Mouse (Mus musculus): ENCODE measurements around the gene Cct8l1. TPM values are rescaled to one million over a fixed set of nuclear protein-coding genes. Genes with fewer than 3 reads are reported as not detected.

Gene Cct8l1
- not detected for total RNA-seq (2021)
- long read RNA-seq, experiment 1, result 0 reads
- long read RNA-seq, experiment 2, result 0 reads

DNA sequence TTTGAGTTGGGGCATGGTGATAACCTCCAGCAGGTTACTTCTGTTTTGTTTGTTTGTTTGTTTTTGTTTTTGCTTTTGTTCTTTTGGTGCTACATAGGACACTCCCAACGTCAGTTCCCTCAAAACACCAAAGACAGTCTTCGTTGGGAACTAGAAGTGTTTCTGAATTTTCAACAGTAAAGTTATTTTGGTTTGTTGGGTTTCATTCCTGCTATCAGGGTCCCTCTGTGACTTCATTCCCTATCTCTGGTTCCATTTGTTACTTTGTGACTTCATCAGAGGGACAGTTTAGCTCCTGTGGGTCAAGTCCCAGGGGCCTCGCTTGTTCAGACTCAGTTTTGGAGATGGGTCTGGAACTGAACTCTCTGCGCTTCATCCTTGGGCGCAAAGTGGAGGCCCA lies at the start of gene Cct8l1:
TSS of gene Cct8l1 (plus strand) at position 301 of the 400 bp plus-strand sequence.
- intact Hi-C loops (cut with DNase I; ENCODE audit: low total_unique reads), result no loop called here
- no peak for DNase-seq

DNA sequence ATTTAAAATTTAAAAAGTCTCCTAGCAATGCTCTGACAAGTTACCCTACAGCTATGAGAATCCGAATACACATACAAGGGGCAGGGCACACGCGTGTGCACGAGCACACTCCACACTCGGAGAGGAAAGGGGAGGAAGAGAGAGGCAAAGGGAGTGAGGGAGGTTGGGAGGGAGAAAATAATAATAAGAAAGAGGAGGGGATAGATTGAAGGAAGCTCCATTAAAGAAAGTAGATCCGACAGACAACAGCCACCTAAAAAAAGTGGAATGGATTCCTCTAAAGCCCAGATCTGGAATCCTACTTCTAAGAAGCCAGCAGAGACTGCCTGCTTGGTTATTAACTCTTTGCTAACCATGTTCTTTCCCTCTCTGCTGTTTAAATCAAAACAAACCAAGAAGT lies 43.8 kb upstream of the Cct8l1 start:
- DNase-seq, result no peak
- intact Hi-C loops (cut with DNase I; ENCODE audit: low total_unique reads), result no loop called here

DNA sequence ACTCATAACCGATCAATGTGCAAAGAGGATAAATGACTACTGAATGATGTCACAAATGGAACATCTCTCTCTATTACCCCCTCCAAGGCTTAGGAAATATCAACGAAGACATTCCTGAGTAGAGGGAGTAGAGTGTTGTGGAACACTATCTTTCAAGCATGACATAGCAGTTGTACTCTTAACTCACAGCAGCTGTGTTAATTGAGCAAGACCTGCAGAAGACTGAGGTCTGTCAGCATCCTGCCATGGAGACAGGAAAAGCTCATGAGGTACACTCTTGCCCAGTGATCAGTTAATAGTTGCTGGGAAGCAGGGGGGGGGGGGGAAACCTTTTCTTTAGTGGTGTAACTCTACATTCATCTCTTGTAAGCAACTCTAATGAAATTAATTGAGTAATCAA lies 40.1 kb upstream of the Cct8l1 start:
- intact Hi-C loops (cut with DNase I; ENCODE audit: low total_unique reads), result no loop called here
- no peak for DNase-seq

DNA sequence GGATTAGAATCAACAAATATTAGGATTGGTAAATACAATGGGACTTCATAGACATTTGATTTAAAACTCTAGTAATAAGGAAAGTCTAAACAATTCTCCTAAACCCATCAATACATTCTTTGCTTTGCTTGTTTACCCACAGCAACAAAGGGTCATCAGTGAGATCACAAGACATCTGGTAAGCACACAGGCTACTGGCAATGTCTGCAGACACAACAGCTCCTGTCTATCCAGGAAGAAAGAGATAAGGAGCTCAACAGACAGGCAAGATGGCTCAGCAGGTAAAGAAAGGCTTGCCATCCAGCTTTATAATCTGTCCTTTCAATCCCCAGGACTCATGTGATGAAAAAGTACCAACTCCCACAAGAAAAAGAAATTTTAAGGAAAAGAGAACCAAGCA lies 37.0 kb upstream of the Cct8l1 start:
- no peak for DNase-seq
- intact Hi-C loops (cut with DNase I; ENCODE audit: low total_unique reads), result no loop called here

DNA sequence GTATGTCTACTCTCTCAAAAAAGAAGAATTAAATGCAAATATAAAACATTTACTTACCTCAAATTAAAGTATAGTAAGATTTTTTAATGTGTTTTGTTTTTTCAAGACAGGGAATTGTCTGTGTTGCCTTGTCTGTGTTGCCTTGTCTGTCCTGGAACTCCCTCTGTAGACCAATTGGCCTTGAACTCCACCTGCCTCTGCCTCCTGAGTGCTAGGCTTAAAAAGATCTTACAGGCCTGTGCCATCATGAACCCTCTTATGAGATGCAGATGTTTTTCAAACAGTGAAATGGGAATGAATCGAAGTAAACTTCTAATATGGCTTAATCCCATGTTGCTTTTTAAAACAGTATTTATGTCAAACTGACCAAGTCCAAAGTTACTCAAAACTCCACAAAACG lies 19.2 kb upstream of the Cct8l1 start:
- DNase-seq, result no peak
- intact Hi-C loops (cut with DNase I; ENCODE audit: low total_unique reads), result no loop called here

DNA sequence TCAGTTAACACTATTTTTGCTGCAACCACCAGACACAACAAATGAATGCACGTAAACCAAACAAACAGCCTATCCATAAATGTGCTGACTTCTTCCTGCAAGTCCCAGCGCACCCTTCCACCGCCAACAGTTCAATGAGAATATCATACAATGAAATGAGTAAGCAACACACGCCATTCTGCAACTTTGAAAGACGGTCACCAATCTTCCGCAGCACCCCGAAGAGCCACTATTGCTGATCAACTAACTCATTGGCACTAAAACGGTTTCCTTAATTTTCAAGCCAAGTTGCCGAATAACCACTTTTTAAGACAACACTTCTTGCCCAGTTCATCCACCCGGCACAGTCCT lies 18.5 kb upstream of the Cct8l1 start:
- intact Hi-C loops (cut with DNase I; ENCODE audit: low total_unique reads), result no loop called here

DNA sequence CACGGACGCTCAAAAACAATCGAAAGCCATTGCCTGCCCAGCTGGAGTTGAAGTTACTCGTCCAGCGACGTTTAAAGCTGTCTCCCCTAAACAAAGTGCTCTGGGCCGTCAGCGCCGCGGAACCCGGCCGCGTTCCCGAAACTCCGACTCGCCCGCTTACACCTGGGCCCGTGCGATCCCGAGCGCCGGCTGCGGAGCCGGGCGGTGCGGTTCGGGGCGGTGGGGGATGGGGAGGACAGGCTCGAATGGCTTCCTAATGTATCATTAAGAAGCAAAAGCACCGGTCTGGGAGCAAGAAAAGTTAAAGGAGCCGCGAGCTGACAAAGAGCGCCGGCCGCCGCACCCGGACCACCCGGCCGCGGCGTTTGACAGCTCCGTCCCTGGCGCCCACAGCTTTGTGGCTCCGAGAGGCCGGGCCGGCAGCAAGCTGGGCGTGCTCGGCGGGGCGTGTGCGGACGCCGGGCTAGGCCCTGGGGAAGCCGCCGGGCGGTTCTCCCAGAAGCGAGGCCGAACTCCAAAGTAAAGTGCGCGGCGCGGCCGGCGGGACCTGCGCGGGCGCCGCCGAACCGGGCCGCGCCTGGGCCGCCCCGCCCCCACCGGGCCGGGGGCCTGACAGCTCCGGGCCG lies 18.0 kb upstream of the Cct8l1 start:
- intact Hi-C loops (cut with DNase I; ENCODE audit: low total_unique reads), result no loop called here
- DNase-seq, result peak; percentile 75

More for the DNA sequence above, 18.5 kb upstream of the Cct8l1 start:
- DNase-seq, result no peak

DNA sequence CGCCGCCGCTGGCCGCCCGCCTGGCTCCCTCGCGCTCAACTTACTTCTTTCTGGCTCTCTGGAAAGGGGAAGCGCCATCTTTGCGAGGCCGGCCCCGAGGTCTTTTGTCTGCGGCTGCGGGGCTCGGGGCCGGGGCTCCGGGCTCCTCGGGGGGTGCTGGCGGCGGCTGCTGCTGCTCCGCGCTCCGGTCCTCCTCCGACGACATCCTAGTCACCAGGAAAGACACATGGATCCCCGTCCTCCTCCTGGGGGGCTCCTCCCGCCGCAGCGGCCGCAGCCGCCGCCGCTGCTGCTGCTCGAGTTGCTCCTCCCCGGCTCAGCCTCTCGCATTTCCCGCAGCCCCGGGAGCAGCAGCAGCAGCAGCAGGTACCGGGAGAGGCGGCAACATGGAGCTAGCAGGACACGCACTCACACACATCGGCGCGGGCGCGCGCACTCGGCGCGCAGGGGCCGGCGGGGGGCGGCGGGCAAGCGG lies 17.5 kb upstream of the Cct8l1 start, which contains the start of gene Kmt2c:
TSS of gene Kmt2c (minus strand) at position 438 of the 475 bp plus-strand sequence.
- DNase-seq, result no peak
- intact Hi-C loops (cut with DNase I; ENCODE audit: low total_unique reads), result no loop called here

DNA sequence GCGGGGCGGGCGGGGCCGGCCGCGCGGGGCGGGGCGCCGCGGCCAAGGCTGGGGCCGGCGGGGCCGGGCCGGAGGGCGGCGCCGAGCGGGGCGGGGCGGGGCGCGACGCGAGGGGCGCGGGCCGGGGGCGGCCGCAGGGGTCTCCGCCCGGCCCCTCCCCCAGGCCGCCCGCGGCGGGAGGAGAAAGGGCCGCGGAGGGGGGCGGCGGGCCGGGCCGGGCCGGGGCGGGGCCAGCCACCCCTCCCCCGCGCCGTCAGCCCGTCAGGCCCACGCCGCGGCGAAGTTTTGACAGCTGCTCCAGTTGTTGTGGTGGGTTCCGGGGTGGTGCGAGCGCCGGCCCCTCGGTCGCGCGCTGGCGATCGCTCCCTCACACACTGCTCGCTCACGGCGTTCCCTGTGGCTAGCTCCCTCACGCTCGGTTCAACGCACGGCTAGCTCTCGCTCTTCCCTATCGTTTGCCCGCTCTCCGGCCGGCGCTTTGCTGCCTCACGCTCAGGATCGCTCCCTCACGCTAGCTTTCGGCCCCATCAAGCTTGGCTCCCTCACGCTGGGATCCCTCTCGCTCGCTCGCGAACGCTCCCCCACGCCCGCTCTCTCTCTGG lies 16.9 kb upstream of the Cct8l1 start:
- intact Hi-C loops (cut with DNase I; ENCODE audit: low total_unique reads), result no loop called here

DNA sequence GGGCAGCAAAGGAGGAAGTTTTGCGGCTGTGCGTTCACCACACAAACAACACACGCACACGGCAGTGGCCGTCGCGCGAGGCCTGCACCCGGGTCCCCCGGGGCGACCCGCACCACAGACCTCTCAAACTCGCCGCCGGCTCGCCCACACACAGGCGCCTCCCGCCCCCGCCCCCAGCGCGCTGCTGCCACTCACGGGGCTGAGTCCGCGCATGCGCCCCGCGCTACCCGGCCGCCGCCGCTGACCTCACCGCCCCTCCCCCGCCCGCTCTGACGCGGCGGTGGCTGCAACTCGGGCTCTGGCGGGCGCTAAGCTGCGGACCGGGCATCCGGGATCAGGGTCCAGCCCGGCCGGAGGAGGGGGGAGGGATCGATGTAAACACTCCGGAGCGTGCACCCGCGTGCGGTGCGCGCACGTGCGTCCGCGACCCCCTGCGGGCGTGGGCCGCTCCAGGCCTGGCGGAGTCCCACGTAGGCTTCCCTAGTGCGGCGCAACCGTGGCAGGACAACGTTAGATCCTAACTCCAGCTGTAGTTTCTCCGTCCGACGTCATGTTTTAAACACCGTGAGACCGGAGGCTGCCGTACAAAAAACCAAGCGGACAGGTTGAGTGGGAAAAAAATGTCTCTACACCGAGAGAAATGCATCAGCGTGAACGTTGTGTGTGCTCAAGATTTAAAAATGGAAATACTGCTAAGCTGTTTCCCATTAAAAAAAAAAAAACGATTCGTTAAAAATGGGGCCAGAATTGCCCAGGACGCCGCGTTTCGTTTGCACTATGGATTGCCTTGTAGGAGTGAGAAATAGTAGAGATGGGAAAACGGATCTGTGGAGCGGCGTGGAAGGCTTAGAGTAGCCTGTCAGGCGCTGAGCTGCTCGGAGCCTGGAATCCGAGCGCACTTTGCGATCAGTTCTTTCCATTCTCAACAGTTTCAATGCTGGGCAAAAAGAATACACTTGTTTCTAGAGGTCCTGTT lies 16.2 kb upstream of the Cct8l1 start:
- intact Hi-C loops (cut with DNase I; ENCODE audit: low total_unique reads), result no loop called here
- DNase-seq, result peak; percentile 97

More for the DNA sequence above, 16.9 kb upstream of the Cct8l1 start:
- peak; percentile 81 for DNase-seq

DNA sequence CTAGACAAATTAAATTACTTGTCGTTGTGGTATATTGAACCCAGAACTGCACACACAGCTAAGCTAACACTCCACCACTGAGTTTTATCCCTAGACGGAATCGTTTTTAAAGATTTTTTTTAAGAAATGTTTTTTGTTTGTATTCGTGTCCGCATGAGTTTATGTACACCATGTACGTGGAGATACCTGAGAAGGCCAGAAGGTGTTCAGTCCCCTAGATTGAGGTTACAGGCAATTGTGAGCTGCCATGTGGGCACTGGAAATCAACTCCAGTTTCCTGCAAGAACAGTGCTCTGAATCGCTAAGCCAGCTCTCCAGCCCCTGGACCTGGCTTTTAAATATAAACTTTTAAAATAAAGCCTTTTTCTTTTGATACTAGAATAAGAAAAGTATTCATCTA lies 15.2 kb upstream of the Cct8l1 start:
- intact Hi-C loops (cut with DNase I; ENCODE audit: low total_unique reads), result no loop called here
- no peak for DNase-seq

DNA sequence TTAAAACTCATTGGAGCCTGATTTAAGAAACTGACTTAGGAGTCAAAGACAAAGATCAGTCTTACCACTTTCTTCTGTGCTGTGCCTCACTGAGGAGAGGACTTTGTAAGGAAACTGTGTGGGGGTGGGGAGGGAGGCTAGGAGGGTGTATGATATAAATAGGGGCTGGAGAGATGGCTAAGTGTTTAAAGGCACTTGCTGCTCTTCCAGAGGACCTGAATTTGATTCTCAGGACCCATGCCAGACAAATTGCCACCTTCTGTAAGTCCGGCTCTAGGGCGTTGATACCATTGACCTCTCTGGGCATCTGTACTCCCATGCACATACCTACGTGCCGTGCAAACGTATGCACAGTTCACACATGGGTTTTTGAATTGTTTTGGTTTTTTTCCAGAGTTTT lies 9.8 kb upstream of the Cct8l1 start:
- DNase-seq, result no peak
- intact Hi-C loops (cut with DNase I; ENCODE audit: low total_unique reads), result no loop called here

DNA sequence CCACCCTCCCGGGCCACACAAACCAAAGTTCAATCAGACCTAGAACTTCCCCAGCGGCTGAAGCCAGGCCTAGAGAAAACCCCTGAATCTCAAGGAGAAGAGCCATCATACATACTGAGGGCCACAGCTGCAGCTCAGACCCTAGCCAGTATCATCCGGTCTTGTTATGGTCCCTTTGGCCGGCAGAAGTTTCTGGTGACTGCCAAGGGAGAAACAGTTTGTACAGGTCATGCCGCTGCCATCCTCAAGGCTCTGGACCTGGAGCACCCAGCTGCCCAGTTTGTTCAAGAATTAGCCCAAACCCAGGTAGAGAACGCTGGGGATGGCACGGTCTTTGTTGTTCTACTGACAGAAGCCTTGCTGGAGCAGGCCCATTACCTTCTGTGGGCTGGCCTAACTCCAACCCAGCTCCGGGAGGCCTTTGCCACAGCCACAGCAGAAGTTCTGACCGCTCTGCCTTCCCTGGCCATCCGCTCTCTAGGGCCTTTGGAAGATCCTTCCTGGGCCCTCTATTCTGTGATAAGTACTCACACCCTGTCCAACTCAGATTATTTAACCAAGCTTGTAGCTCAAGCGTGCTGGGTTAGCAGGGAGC lies 531 bp downstream of the Cct8l1 start:
- DNase-seq, result no peak
- intact Hi-C loops (cut with DNase I; ENCODE audit: low total_unique reads), result no loop called here

DNA sequence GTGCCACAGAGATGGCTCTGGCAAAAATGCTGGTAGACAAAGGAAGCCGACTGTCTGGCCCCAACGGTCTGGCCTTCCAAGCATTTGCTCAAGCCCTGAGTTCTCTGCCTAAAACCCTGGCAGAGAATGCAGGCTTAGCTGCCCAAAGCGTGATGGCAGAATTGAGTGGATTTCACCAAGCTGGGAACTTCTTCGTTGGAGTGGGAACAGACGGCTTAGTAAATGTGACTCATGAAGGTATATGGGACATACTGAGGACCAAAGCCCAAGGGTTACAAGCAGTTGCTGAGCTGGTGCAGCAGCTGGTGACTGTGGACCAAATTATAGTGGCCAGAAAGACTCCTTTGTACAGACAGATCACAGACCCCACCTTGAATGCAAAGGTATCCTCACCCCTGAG lies 1.7 kb downstream of the Cct8l1 start:
- no peak for DNase-seq
- intact Hi-C loops (cut with DNase I; ENCODE audit: low total_unique reads), result no loop called here

DNA sequence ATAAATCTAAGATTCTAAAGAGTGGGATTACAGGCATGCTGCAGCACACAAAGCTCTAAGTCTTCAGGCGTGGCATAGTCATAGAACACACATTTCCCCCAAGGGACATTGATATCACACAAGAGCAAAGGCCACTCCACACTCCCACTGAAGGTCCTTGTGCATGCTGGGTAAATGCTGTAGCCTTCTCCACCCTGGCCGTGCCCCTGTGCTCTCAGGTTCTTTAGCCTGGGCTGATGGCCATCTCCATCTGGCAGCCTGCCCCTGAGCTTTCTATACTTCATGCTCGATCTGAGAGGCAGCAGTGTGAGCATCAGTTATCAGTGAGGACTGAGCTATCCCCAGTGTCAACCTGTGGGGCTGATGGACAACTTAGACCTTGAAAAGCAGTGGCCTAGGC lies 4.0 kb downstream of the Cct8l1 start:
- intact Hi-C loops (cut with DNase I; ENCODE audit: low total_unique reads), result no loop called here
- peak; percentile 33 for DNase-seq

DNA sequence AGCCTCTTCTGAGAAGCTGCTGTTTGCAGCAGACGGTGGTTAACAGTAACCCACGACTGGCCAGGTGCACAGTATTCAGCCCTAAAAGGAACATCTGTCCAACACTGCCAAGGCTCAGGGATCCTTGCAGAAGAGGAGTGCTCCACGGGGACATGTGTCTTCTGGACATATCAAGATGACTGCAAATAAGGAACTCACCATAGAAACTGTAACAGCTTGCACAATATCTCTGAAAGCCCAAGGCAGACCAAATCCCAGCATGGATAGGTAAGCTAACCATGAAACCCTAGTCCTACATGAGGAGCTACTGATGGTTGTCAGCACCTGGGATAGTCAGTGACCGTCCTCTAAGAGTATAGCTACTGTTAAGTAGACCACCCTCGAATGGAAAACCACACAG lies 5.6 kb downstream of the Cct8l1 start:
- intact Hi-C loops (cut with DNase I; ENCODE audit: low total_unique reads), result no loop called here
- no peak for DNase-seq

DNA sequence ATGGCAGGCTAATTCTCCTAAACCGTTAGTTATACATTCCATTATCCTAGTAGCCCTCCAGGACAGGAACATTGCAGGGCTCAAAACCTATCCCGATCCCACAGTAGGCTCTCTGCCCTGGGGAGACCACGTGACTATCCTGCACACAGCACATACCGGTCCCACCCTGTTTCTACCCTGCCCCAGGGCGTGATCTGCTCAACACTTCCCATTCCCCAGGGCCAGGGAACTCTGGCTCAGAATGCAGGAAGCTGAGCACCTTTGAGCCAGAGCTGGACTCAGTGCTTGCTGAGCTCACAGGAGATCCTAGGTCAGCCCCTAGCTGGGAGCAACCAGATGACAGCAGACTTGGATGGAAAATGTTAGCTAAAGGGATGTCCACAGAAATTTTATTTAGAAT lies 10.2 kb downstream of the Cct8l1 start:
- peak; percentile 57 for DNase-seq
- intact Hi-C loops (cut with DNase I; ENCODE audit: low total_unique reads), result no loop called here

DNA sequence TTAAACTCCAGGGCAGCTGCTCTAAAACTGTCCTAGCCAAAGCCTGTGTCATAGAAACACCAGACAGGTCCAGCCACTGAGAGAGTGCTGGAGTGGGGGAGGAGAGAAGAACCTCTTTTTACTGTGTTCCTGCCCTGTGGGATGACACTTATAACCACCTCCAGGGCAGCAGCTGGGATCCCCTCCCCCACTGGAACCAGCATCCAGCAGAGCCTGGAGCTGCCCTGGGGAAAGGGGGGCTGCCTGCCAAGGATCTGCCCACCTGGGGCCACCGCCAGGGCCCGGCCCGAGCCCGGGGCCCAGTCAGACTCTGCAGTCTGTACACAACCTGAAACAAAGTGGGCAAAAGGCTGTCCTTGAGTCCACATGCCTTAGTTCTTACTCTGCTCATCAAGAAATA lies 11.1 kb downstream of the Cct8l1 start:
- intact Hi-C loops (cut with DNase I; ENCODE audit: low total_unique reads), result no loop called here
- DNase-seq, result peak; percentile 73

DNA sequence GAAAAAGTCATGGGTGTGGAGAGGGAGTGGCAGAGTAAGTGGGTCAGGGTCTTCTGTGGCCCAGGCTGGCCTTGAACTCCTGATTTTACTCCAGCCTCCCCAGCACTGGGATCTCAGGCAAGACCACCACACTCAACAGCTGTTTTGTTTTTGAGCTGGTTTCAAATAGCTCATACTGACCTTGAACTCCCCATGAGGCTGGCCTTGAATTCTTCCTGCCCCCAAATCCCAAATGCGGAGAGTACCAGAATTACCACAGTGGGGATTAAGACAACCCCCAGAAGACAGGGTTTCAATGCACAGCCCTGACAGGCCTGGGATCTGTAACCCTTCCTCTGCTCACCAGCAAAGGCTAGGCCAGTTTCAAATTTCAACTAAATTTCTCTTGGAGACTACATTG lies 12.1 kb downstream of the Cct8l1 start:
- intact Hi-C loops (cut with DNase I; ENCODE audit: low total_unique reads), result no loop called here
- no peak for DNase-seq

Data from gastrocnemius, postnatal 14 days (tissue).